Mouse (Mus musculus) Muller cell, postnatal 12 days (primary cell): ENCODE measurements around the gene Myh7b.

Source experiments
- DNase-seq: peaks from one replicate; pipeline ENCODE4 v3.0.0-alpha.2; 2015; ENCODE audit errors: inconsistent ontology term

The Myh7b gene

DNA sequence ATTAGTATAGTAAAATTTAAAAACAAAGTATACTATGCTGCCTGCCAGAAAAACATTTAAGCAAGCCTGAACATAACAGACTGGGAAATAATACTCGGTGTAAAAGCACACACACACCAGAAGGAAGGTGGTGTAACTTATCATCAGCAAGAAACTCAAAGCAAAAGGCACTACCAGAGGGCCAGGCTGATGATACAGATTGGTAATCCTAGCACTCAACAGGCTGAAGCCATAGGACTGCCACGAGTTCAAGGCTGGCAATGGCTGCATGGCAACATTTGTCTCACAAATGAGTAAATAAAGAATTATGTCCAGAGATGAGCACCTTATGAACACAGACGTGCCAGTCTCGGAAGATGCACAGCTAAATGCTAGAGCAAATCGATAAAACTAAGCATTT lies 72.8 kb downstream of the Myh7b start:
- no peak for DNase-seq
